Mouse (Mus musculus) midbrain, embryonic 14.5 days (tissue): Measurements from ENCODE around the gene St6galnac4. TPM values are rescaled to one million over a fixed set of nuclear protein-coding genes. Genes with fewer than 3 reads are reported as not detected.

Experiments used
- ATAC-seq: fragments of 200-750 bp; cut with Nextera tagmentation; 2 replicates; pipeline ENCODE4 v1.8.0; 2017; ENCODE audit warnings: moderate number of reproducible peaks, moderate library complexity; ENCODE audit not compliant: low FRiP score, low TSS enrichment
- DNase-seq: peaks from one replicate; pipeline ENCODE4 v3.0.0-alpha.2; 2015
- H3K27ac ChIP-seq: fragments of 300-500 bp; sonication (generic); replicated peaks from 2 replicates; pipeline ENCODE4 v1.5.1; 2014; ENCODE audit warnings: mild to moderate bottlenecking, low read depth, low read length, moderate library complexity
- H3K27me3 ChIP-seq: fragments of 300-500 bp; sonication (generic); 2 replicates; pipeline ENCODE4 v1.6.1; 2014; ENCODE audit warnings: low read length, control low read depth, mixed read lengths; ENCODE audit not compliant: control insufficient read depth, insufficient read depth
- H3K36me3 ChIP-seq: fragments of 300-500 bp; sonication (generic); 2 replicates; pipeline ENCODE4 v1.6.1; 2014; ENCODE audit warnings: low read length, control low read depth; ENCODE audit not compliant: control insufficient read depth, insufficient read depth
- H3K4me1 ChIP-seq: fragments of 300-500 bp; sonication (generic); 2 replicates; pipeline ENCODE4 v1.6.1; 2014; ENCODE audit warnings: mild to moderate bottlenecking, antibody characterized with exemption, low read length, control low read depth; ENCODE audit not compliant: control insufficient read depth, insufficient read depth
- H3K4me2 ChIP-seq: fragments of 300-500 bp; sonication (generic); 2 replicates; pipeline ENCODE4 v1.6.1; 2014; ENCODE audit warnings: mild to moderate bottlenecking, low read length, moderate library complexity
- H3K4me3 ChIP-seq: fragments of 300-500 bp; sonication (generic); replicated peaks from 2 replicates; pipeline ENCODE4 v1.5.1; 2014; ENCODE audit warnings: low read depth, low read length
- H3K9ac ChIP-seq: fragments of 300-500 bp; sonication (generic); replicated peaks from 2 replicates; pipeline ENCODE4 v1.6.1; 2014; ENCODE audit warnings: mild to moderate bottlenecking, low read length, moderate library complexity
- H3K9me3 ChIP-seq: fragments of 300-500 bp; sonication (generic); 2 replicates; pipeline ENCODE4 v1.6.1; 2016; ENCODE audit warnings: low read length, control low read depth, mixed read lengths; ENCODE audit not compliant: control insufficient read depth
- WGBS: fragments of 180-500 bp; shearing (Covaris S2); extraction: QIAGEN DNeasy Blood & Tissue Kit; methylation state at CpG from one replicate; pipeline ENCODE4 v1.1.7; 2014; 5-methylcytosine and 5-hydroxymethylcytosine counted together
- polyA plus RNA-seq: library from polyadenylated mRNA; unstranded; fragments of >200 nt; fragmentation: Nextera tagmentation; extraction: Ambion mirVana; gene quantifications from 2 replicates; pipeline ENCODE4 v1.2.1, GENCODE M21; 2014

St6galnac4 gene
- polyA plus RNA-seq, 1 experiment from 2014 or later = 20.1 TPM

GRCm38 (mm10) chr2:32642813-32643212 lies 55.9 kb downstream of the St6galnac4 start:
- H3K9me3 ChIP-seq = no peaks in the 10 kb centered on the region
- ATAC-seq (no peak), DNase-seq (no peak)
- H3K9ac ChIP-seq = no peak overlapping the region
- 0 out of 2 replicates have a peak, but pooled peaks cover 1% of the 10 kb centered on the region for H3K4me1 ChIP-seq
- H3K4me3 ChIP-seq = no peak overlapping the region
- H3K4me2 ChIP-seq = no peak overlapping the region
- no peaks in the 10 kb centered on the region for H3K36me3 ChIP-seq
- H3K27ac ChIP-seq = no peak overlapping the region
- 75% methylated on average over 7 of the region's 7 CpGs for WGBS
- H3K27me3 ChIP-seq = no peaks in the 10 kb centered on the region

GRCm38 (mm10) chr2:32644083-32644482 lies 57.2 kb downstream of the St6galnac4 start:
- H3K36me3 ChIP-seq = no peaks in the 10 kb centered on the region
- no peaks in the 10 kb centered on the region for H3K4me1 ChIP-seq
- no peak for ATAC-seq

GRCm38 (mm10) chr2:32644799-32645475 lies 58.0 kb downstream of the St6galnac4 start:
- Histone ChIP-seq H3K4me1 (no peaks in the 10 kb centered on the region), H3K27ac (no peak overlapping the region), H3K36me3 (no peaks in the 10 kb centered on the region), H3K9ac (no peak overlapping the region), H3K4me3 (no peak overlapping the region), H3K4me2 (no peak overlapping the region), H3K27me3 (no peaks in the 10 kb centered on the region), H3K9me3 (no peaks in the 10 kb centered on the region)
- ATAC-seq = no peak
- WGBS = 80% methylated on average over 8 of the region's 8 CpGs
- DNase-seq = no peak

More at GRCm38 (mm10) chr2:32644083-32644482, 57.2 kb downstream of the St6galnac4 start:
- WGBS = 86% methylated on average over 9 of the region's 9 CpGs
- DNase-seq = no peak
- Histone ChIP-seq H3K9me3 (no peaks in the 10 kb centered on the region), H3K4me3 (no peak overlapping the region), H3K27ac (no peak overlapping the region), H3K27me3 (no peaks in the 10 kb centered on the region), H3K9ac (no peak overlapping the region), H3K4me2 (no peak overlapping the region)

GRCm38 (mm10) chr2:32645647-32646046 lies 58.8 kb downstream of the St6galnac4 start:
- no peak overlapping the region for H3K9ac ChIP-seq
- no peaks in the 10 kb centered on the region for H3K4me1 ChIP-seq
- H3K4me3 ChIP-seq = no peak overlapping the region
- DNase-seq (no peak), ATAC-seq (no peak)
- H3K27ac ChIP-seq = no peak overlapping the region
- no peak overlapping the region for H3K4me2 ChIP-seq
- WGBS = 67% methylated on average over 3 of the region's 3 CpGs
- H3K9me3 ChIP-seq = no peaks in the 10 kb centered on the region
- H3K27me3 ChIP-seq = no peaks in the 10 kb centered on the region
- no peaks in the 10 kb centered on the region for H3K36me3 ChIP-seq

GRCm38 (mm10) chr2:32646379-32647056 lies 59.6 kb downstream of the St6galnac4 start, which contains the start of gene Eng:
Gene Eng, plus strand, starts transcription at chr2:32646595.
- DNase-seq (no peak), ATAC-seq (no peak)
- Histone ChIP-seq H3K9me3 (no peaks in the 10 kb centered on the region), H3K27ac (no peak within 1 kb of the TSS), H3K27me3 (no peaks in the 10 kb centered on the region), H3K4me3 (0 out of 2 replicates have a peak within 1 kb of the TSS, but pooled peaks have one; percentile 7), H3K4me2 (no peak within 1 kb of the TSS), H3K9ac (no peak within 1 kb of the TSS), H3K36me3 (no peaks in the 10 kb centered on the region), H3K4me1 (no peaks in the 10 kb centered on the region)
- 58% methylated on average over 31 of the region's 31 CpGs for WGBS

GRCm38 (mm10) chr2:32647366-32647765 lies 60.5 kb downstream of the St6galnac4 start:
- ATAC-seq (no peak), DNase-seq (no peak)
- Histone ChIP-seq H3K4me2 (no peak overlapping the region), H3K4me1 (no peaks in the 10 kb centered on the region), H3K27ac (no peak overlapping the region), H3K36me3 (no peaks in the 10 kb centered on the region), H3K9ac (no peak overlapping the region), H3K27me3 (no peaks in the 10 kb centered on the region), H3K4me3 (no peak overlapping the region), H3K9me3 (no peaks in the 10 kb centered on the region)
- WGBS = 90% methylated on average over 7 of the region's 7 CpGs

Other genes starting within 250 kb of the St6galnac4 start
- 46.4 and 54.1 TPM in 2 replicates for gene Ciz1, start 234.8 kb upstream of the St6galnac4 start, polyA plus RNA-seq
- 90.6 and 103 TPM in 2 replicates for gene Dnm1, start 233.8 kb upstream of the St6galnac4 start, polyA plus RNA-seq
- 107 and 153 TPM in 2 replicates for gene 1110008P14Rik, start 205.2 kb upstream of the St6galnac4 start, polyA plus RNA-seq
- gene Lcn2, start 198.8 kb upstream of the St6galnac4 start, polyA plus RNA-seq = not detected in 2 replicates
- gene Ptges2, start 191.2 kb upstream of the St6galnac4 start, polyA plus RNA-seq = 46.2 and 64.4 TPM in 2 replicates
- 5.3 and 5.6 TPM in 2 replicates for gene Naif1, start 136.6 kb upstream of the St6galnac4 start, polyA plus RNA-seq
- gene Slc25a25, start 135.7 kb upstream of the St6galnac4 start, polyA plus RNA-seq = 36.3 and 41.5 TPM in 2 replicates
- gene Fam102a, start 51.8 kb upstream of the St6galnac4 start, polyA plus RNA-seq = 6.9 and 7.8 TPM in 2 replicates
- 138 and 165 TPM in 2 replicates for gene Dpm2, start 16.2 kb upstream of the St6galnac4 start, polyA plus RNA-seq
- gene Pip5kl1, start 12.3 kb upstream of the St6galnac4 start, polyA plus RNA-seq = 7.1 and 11.5 TPM in 2 replicates
- 0.29 and 1.3 TPM in 2 replicates for gene 9430097D07Rik, start 11.4 kb upstream of the St6galnac4 start, polyA plus RNA-seq
- 7.6 and 10.2 TPM in 2 replicates for gene St6galnac6, start 12.6 kb downstream of the St6galnac4 start, polyA plus RNA-seq
- gene Ak1, start 34.7 kb downstream of the St6galnac4 start, polyA plus RNA-seq = 69.2 and 76.2 TPM in 2 replicates
- 13.5 and 23.8 TPM in 2 replicates for gene Eng, start 59.5 kb downstream of the St6galnac4 start, polyA plus RNA-seq
- gene Fpgs, start 117.0 kb downstream of the St6galnac4 start, polyA plus RNA-seq = 15.3 and 15.6 TPM in 2 replicates
- gene Cdk9, start 126.0 kb downstream of the St6galnac4 start, polyA plus RNA-seq = 61.4 and 76.5 TPM in 2 replicates
- gene Sh2d3c, start 134.0 kb downstream of the St6galnac4 start, polyA plus RNA-seq = 45.8 and 45.9 TPM in 2 replicates
- 3.2 and 4.6 TPM in 2 replicates for gene 6330409D20Rik, start 153.9 kb downstream of the St6galnac4 start, polyA plus RNA-seq
- gene Tor2a, start 170.1 kb downstream of the St6galnac4 start, polyA plus RNA-seq = 50.5 and 51.1 TPM in 2 replicates
- 0.41 and 0.80 TPM in 2 replicates for gene Ttc16, start 188.5 kb downstream of the St6galnac4 start, polyA plus RNA-seq
- 3.5 TPM in 2 replicates for gene Ptrh1, start 188.7 kb downstream of the St6galnac4 start, polyA plus RNA-seq
- gene Cfap157, start 197.3 kb downstream of the St6galnac4 start, polyA plus RNA-seq = 0.38 and 0.39 TPM in 2 replicates